Mouse (Mus musculus) colon, adult 2 months (tissue): ENCODE data around the gene Ccl21b. TPM values are rescaled to one million over a fixed set of nuclear protein-coding genes. Genes with fewer than 3 reads are reported as not detected.

ENCODE experiments used
- polyA plus RNA-seq: library from polyadenylated mRNA; depleted of rRNA; stranded (reverse); fragments of >200 nt; gene quantifications from 2 replicates; pipeline ENCODE4 v1.2.3, GENCODE M21; 2012; rRNA removed

Gene Ccl21b
- 6.7 TPM in 1 of 2 replicates, not detected in the other for polyA plus RNA-seq

GRCm38 (mm10) chr4:42255467-42255866 is at the start of gene Ccl21b:
TSS of gene Ccl21b (plus strand) at chr4:42255767.

DNA sequence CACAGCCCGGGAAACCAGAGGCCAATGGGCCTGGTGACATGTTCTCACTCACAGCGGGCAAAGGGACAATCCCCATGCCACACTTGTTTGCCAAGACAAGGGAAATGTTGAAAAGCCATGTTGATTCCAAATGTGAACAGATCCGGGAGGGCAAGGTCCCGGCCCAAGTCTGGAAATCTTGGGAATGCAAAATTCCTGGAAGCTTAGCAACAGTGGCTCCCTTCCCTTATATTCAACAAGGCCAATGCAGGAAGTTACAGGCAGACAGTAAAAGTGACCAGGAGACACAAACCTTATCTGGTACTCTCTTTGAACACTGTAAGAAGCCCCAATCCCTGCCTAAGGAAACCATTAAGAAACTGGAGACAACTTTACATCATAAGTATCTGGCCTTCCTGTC is 15.2 kb upstream of the Ccl21b start, which contains the start of gene Gm10600:
Gene Gm10600 (plus strand): TSS at position 301 of the 400 bp plus-strand sequence.

GRCm38 (mm10) chr4:42293967-42294366 is 38.4 kb downstream of the Ccl21b start, which contains the start of gene Gm21953:
TSS of gene Gm21953 (plus strand) at chr4:42294267.

Other genes starting within 250 kb of the Ccl21b start
- gene Gm21093, start 221.0 kb upstream of the Ccl21b start, polyA plus RNA-seq = 0.07 TPM in 1 of 2 replicates, not detected in the other
- not detected in 2 replicates for gene Gm3893, start 164.6 kb upstream of the Ccl21b start, polyA plus RNA-seq
- gene Gm13304, start 140.9 kb upstream of the Ccl21b start, polyA plus RNA-seq = not detected in 2 replicates
- not detected in 2 replicates for gene Gm13306, start 102.3 kb upstream of the Ccl21b start, polyA plus RNA-seq
- 0.09 TPM in 1 of 2 replicates, not detected in the other for gene Gm13305, start 87.2 kb upstream of the Ccl21b start, polyA plus RNA-seq
- not detected in 2 replicates for gene Gm10600, start 15.1 kb upstream of the Ccl21b start, polyA plus RNA-seq
- gene Gm21953, start 38.5 kb downstream of the Ccl21b start, polyA plus RNA-seq = not detected in 2 replicates
- gene Fam205a3, start 62.6 kb downstream of the Ccl21b start, polyA plus RNA-seq = 0.03 and 0.05 TPM in 2 replicates
- not detected in 2 replicates for gene Gm21586, start 183.6 kb downstream of the Ccl21b start, polyA plus RNA-seq
- gene Gm2163, start 211.0 kb downstream of the Ccl21b start, polyA plus RNA-seq = 0.07 and 0.08 TPM in 2 replicates